Mouse (Mus musculus): ENCODE measurements around the gene Ern1.

Ern1 gene

GRCm38 (mm10) chr11:106487733-106488115 is at the start of gene Ern1:
Gene Ern1 (minus strand): TSS chr11:106487852.
- in situ Hi-C loops (cut with MboI; ENCODE audit: low sequenced_read_pairs) = no loop called here

DNA sequence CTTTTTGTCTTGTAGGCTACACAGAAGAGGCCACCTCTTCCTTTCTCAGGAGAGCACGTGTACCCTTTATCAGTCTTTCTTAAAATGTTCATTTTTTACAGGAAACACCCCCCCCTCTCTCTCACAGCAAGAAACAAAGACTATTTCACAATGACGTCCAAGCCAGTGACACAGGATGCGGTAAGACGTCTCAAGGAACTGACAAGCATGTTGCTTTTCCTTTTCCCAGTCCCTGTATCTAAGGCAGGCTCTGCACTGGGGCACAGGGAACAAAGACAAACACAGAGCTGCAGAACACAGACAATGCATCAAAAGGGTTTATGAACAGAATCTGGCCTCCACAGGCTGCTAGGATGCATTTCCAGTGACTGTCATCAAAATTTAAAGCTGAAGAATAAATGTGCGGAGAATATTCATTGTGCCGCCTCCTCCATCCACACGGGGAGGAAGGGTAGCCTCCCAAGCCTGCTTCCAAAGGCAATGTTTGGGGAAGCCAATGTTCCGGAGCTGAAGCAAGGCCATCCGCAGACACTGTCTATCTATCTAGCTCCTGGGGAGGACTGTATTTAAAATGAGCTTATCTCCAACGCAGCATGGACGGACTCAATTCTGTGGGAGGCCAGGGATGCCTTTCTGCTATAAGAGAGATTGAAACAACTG is 48.7 kb upstream of the Ern1 start:
- in situ Hi-C loops (cut with MboI; ENCODE audit: low sequenced_read_pairs) = no loop called here

GRCm38 (mm10) chr11:106535660-106536252 is 48.1 kb upstream of the Ern1 start:
- in situ Hi-C loops (cut with MboI; ENCODE audit: low sequenced_read_pairs) = no loop called here

DNA sequence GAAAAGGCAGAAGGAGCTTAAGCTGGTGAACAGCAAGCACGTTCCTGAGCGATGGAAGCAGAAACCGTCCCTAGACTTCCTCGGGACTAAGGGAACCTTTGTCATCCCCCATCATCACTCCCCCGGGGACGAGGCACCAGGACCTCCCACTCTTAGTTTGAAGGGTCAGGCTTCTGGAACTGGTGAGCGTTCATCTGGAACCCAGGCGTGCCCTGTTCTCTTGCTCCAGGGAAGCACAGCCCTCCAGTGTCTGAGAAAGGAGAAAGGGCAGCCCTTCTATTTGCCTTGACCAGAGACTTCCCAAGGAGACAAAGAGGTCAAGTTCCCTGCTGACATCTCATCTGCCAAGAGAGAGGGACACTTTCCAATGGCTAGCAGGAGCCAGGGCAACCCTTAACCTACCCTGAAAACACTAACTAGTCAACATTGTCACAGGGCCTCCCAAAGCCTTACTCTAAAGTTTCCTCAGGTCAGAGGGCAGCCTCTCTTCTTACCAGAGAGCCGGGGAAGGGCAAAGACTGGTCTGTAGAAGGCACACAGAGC is 44.7 kb upstream of the Ern1 start:
- in situ Hi-C loops (cut with MboI; ENCODE audit: low sequenced_read_pairs) = no loop called here

- in situ Hi-C loops (cut with MboI; ENCODE audit: low sequenced_read_pairs) = no loop called here
Observed at GRCm38 (mm10) chr11:106529786-106530185, 42.1 kb upstream of the Ern1 start.

DNA sequence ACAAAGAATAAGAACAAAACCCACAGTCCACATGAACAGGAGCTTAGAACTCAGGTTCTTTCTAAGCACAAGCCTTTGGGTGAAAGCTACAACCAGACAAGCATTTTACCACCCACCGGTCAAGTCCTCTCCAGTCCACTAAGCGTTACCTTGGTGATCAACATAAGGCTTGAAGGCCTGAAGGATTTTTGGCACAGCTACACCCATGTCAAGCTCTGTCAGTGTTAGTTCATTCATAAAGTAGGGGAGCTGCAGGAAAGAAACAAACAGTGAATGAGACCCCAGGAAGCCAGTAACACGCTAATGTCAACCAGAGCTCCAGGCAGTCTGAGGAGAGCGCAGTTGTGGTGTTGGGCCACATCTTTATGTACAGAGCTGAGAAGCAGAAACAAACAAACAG is 41.5 kb upstream of the Ern1 start:
- in situ Hi-C loops (cut with MboI; ENCODE audit: low sequenced_read_pairs) = no loop called here

DNA sequence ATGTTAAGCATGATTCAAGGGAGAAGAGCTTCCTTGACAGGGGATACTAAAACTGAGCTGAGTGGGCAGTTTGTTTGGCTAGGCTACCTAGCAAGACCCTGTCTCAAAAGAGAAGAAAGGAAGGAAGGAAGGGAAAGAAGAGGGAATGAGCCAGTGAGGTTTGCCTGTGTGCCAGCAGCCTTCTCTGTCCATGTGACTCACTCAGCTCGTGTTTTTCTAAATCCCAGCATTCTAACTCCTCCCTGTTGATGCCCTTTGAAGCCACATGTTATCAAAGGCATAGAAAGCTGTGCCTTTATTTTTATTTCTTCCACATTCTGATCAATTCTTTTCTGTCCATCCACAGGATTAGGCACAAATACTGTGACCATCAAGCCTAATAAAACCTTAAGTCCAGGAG is 40.3 kb upstream of the Ern1 start:
- in situ Hi-C loops (cut with MboI; ENCODE audit: low sequenced_read_pairs) = no loop called here

- in situ Hi-C loops (cut with MboI; ENCODE audit: low sequenced_read_pairs) = no loop called here
Observed at GRCm38 (mm10) chr11:106527147-106527821, 39.6 kb upstream of the Ern1 start.

DNA sequence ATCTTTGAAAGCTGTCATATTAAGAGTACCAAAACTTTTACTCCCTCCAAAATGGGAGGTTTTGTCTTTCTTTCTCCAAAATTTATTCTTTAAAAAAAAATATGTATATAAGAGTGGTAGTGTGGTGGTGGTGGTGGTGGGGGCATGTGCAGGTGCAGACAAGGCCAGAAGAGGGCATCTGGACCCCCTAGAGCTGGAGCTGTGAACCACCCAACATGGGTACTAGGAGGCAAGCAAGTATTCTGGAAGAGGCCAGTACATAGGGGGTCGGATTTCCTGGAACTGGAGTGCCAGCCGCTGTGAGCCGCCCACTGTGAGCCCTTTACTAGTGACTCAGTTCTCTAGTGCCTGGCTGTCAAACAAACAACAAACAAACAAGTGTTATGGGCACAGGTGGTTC is 34.9 kb upstream of the Ern1 start:
- in situ Hi-C loops (cut with MboI; ENCODE audit: low sequenced_read_pairs) = loop anchor here (25.0 kb wide), 1 partner anchor 240 kb away; the partner anchor contains the start of genes Milr1 and Pecam1

DNA sequence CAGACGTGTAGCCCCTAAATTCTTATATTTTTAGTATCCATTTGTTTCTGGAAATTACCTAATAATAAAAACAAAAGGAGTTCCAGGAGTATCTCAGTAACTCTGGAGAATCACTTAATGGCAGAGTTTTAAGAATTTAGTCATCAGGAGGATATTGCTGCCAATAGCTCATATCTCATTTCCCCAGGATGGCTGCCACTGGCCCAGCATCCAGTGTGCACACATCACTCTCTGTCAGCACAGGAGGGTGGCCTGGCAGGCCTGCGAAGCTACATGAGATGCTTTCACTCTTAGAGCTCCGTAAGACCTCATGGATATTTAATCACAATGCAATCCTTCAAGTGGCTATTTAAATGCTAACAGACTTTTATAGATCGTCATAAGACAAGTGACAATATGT is 34.0 kb upstream of the Ern1 start:
- in situ Hi-C loops (cut with MboI; ENCODE audit: low sequenced_read_pairs) = loop anchor here (25.0 kb wide), 1 partner anchor 241 kb away; the partner anchor contains the start of genes Milr1 and Pecam1

GRCm38 (mm10) chr11:106520404-106520803 is 32.8 kb upstream of the Ern1 start:
- in situ Hi-C loops (cut with MboI; ENCODE audit: low sequenced_read_pairs) = loop anchor here (25.0 kb wide), 1 partner anchor 242 kb away; the partner anchor contains the start of genes Milr1 and Pecam1

DNA sequence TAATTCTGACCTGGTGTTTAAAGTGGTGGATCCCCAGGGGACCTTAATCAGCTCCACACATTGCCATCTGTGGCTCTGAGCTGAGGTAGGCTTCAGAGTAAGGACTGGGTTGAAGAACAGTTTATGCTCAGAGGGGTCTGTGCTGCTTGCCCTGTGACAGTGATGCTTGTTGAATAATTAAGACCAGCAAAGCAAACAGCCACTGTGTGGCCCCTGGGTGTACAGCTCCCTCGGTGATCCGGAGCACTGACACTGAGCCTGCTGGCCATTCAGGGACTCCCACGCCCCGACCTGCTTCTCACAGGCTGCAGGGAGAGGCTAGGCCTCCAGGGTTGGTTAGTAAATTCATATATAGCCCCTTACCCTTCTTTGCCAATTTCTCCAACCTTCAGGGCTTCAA is 31.9 kb upstream of the Ern1 start:
- in situ Hi-C loops (cut with MboI; ENCODE audit: low sequenced_read_pairs) = loop anchor here (25.0 kb wide), 1 partner anchor 243 kb away; the partner anchor contains the start of genes Milr1 and Pecam1

DNA sequence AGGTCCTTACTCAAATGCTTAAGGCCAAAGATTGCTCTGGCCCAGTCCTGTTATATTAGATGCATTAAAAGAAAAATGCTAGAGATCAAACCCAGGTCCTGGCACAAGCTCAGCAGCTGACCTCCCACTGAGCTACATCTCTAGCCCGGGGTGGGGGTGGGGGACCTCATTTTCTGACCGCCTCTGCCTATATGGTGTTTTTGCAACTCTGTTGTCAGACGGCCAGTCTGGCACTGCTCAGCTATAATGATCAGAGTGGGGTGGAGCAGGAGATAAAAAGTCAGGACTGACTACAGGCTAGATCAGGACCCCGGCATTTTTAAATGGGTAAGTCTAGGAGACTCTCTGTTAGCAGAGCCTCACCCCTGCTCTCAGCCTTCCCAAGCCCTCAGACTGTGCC is 30.7 kb upstream of the Ern1 start:
- in situ Hi-C loops (cut with MboI; ENCODE audit: low sequenced_read_pairs) = loop anchor here (25.0 kb wide), 1 partner anchor 244 kb away; the partner anchor contains the start of genes Milr1 and Pecam1

DNA sequence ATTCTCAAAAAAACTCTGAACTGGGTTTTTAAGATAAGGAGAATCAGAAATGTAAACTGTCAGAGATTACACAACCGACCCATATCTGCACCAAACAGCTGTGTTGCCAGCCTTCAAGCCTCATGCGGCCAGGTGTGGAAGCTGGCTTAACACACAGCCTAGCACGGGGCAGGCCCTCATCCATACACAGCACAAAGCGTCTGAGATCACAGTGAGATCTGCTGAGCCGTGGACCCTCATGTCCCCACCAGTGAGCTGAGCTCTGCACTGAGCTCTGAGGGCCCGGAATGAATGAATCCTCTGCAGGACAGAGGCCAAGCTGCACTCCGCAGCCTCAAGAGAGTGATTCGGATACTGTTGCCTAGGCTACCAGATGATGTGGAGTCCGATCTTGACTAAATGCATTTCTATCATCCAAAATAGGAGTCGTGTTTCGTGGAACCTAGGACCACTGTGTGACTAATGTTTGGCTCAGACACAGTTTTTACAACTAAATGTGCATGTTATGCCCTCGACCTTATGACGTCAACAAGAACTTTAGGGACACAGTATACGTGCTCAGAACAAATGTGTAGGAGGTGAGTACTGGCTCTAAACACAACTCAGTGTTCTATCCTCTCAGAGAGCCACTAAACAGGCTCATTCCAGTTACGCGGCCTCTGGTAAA is 27.6 kb upstream of the Ern1 start:
- in situ Hi-C loops (cut with MboI; ENCODE audit: low sequenced_read_pairs) = loop anchor here (25.0 kb wide), 1 partner anchor 247 kb away; the partner anchor contains the start of genes Milr1 and Pecam1

DNA sequence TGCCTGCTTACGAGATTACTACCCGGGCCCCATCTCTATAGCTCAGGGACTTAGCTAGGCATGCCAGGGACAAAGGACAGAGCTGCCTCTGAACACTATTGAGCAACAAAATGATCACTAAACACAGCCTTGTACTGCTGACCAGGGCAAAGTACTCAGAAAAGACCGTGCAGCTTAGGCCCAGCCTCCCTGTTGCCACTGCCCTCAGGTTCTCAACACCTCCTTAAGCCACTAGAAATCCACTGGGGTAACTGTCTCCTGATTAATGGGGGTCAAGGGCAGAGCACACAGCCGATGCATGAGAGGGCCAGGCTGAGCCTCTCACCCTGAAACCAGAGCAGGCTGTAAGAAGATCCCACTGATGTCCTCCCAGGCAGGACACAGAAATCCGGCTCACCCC is 26.8 kb upstream of the Ern1 start:
- in situ Hi-C loops (cut with MboI; ENCODE audit: low sequenced_read_pairs) = loop anchor here (25.0 kb wide), 1 partner anchor 248 kb away; the partner anchor contains the start of genes Milr1 and Pecam1

DNA sequence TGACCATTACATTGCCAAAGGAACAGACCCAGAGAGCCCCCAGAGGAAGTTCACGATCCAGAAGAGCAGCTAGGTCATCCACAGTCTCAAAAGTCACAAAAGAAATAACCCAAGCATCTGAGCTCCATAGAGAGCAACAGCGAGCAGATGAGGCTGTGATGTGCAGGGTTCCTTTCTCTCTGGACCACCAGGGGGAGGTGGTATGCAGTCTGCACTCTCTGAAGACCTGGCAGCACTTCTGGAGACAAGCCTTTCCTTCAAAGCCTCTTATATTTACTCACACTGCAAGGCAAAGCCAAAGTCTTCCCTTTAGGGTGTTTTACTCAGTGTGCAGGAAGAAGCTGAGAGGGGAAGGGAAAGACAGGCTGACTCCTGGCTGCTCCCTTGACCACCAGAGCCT is 25.5 kb upstream of the Ern1 start:
- in situ Hi-C loops (cut with MboI; ENCODE audit: low sequenced_read_pairs) = loop anchor here (25.0 kb wide), 1 partner anchor 249 kb away; the partner anchor contains the start of genes Milr1 and Pecam1

DNA sequence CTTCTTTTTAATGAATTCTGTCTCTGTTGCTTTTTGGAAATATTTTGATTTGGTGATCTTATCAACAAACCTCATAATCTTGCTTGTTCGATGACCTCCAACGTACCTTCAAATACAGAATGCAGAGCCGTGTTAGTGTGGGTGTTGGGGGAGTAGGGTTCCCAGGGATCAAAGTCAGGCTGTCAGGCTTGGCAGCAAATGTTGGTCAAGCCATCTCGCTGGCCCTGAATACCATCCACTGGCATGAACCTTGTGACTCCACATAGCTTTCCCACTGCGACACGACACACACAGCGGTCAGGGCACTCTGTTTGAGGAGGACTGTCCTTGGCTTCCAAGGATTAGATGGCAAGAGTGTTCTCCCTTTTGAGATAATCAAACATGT is 24.3 kb upstream of the Ern1 start:
- in situ Hi-C loops (cut with MboI; ENCODE audit: low sequenced_read_pairs) = loop anchor here (25.0 kb wide), 1 partner anchor 250 kb away; the partner anchor contains the start of genes Milr1 and Pecam1

- in situ Hi-C loops (cut with MboI; ENCODE audit: low sequenced_read_pairs) = loop anchor here (25.0 kb wide), 1 partner anchor 251 kb away; the partner anchor contains the start of genes Milr1 and Pecam1
Observed at GRCm38 (mm10) chr11:106511236-106512005, 23.8 kb upstream of the Ern1 start.

DNA sequence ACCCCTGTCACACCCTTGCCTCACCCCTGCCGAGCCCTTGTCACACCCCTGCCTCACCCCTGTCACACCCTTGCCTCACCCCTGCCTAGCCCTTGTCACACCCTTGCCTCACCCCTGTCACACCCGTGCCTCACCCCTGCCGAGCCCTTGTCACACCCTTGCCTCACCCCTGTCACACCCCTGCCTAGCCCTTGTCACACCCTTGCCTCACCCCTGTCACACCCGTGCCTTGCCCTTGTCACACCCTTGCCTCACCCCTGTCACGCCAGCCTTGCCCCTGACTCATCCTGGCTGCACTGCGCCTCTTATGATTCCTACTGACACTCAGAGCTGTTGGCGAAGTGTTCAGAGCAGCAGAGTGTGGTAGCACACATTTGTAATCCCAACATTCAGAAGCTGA is 20.0 kb upstream of the Ern1 start:
- in situ Hi-C loops (cut with MboI; ENCODE audit: low sequenced_read_pairs) = loop anchor here (10.0 to 25.0 kb wide), 2 partner anchors 117 to 255 kb away; partner anchors contain the start of genes Milr1 and Pecam1

DNA sequence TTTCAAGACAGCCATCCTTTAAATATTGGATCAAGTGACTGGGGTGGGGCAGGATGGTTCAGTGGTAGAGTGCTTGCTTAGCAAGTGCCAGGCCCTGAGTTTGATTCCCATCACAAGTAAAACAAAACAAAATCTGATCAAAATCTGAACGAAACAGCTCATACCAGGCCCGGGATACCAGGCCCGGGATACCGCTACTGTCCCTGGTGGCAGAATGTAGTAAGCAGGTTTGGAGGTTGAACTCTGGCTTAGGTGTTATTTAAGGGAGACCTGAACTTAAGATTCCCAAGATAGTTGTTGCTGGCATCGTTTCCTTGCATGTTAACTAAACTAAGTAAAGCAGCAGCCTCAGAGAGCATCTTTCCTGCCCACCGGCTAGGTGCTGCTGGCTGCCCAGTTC is 18.6 kb upstream of the Ern1 start:
- in situ Hi-C loops (cut with MboI; ENCODE audit: low sequenced_read_pairs) = loop anchor here (10.0 to 25.0 kb wide), 2 partner anchors 119 to 256 kb away; partner anchors contain the start of genes Milr1 and Pecam1

Data from CH12F3 (cell line).